In the genomic region with DNA sequence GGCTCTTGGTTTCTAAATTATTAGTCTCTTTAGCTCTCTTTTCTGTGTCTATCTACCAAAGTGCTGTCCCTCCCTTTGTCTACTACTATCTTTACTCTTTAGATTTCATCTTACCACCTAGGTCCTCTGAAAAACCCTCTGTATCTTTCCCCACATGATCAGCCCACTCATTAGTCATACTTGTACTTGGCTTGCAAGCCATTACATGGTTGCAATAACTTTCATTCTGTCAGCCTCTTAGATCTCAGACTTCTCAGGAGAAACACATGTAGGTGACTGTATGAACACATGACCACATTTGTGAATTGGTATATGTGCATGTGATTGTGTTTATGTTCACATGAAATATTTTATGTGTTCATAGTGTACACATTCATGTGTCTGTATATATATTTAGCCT, we compare ENCODE assay signal across 18 mouse cellular contexts.
DNase-seq lines count a peak whose midpoint lies in the region; ATAC-seq lines count a peak whose summit lies in the region.
"Had no signal": no experiment of that assay in that cellular context is flagged by ENCODE, and none has a peak within 500 bp of the region (broad histone marks: within the 10 kb centered on the region; RNA-seq: fewer than 3 reads in every experiment).

No protein-coding gene starts in this region.

- peak; percentile 49 for ATAC-seq in activated CD4-positive, CD25-positive, alpha-beta regulatory T cell, adult 4 months
- peak; percentile 81 for ATAC-seq in inflammation-experienced regulatory T-cells, adult 6 months
- ATAC-seq: forebrain, embryonic 13.5 days; forebrain, embryonic 15.5 days; forebrain, postnatal 0 days; Patski had no signal

- peak; percentile 11 for DNase-seq in CD4-positive, CD25-positive, alpha-beta regulatory T cell, adult 2 months (ENCODE audit: low read depth, low spot score)
- no peak for DNase-seq in gastrocnemius, postnatal 4 days (ENCODE audit: low spot score in 2 of 2)
- no peak for DNase-seq in thymus, postnatal 10 days (ENCODE audit: low spot score in 2 of 2)
- DNase-seq: adrenal gland, adult 8-10 months; adrenal gland, postnatal 14 days; adrenal gland, postnatal 36 days; B cell, adult 2 months; cerebellum, adult 11-12 months; cerebellum, adult 2 months; cerebellum, adult 9-10 months; cerebellum, postnatal 10 days; cerebellum, postnatal 25 days; forebrain, postnatal 0 days had no signal
